ENCODE assay signal across 14 mouse cellular contexts in genomic region chr15:25270349-25270748, GRCm38 (mm10).
A peak's percentile ranks its signal among the peaks of the same experiment; 100 is the strongest.
DNase-seq lines count a peak whose midpoint lies in the region; ATAC-seq lines count a peak whose summit lies in the region.
"Had no signal": no experiment of that assay in that cellular context is flagged by ENCODE, and none has a peak within 500 bp of the region (broad histone marks: within the 10 kb centered on the region; RNA-seq: fewer than 3 reads in every experiment).

No protein-coding gene starts in this region.

- no peak for ATAC-seq in heart, embryonic 16.5 days (replicated peaks; ENCODE audit: extremely low read depth, insufficient read depth, low FRiP score)

- no peaks in the 10 kb centered on the region for H3K79me2 ChIP-seq in macrophage (ENCODE audit: inconsistent target)

- no peak overlapping the region for H3K27ac ChIP-seq in heart, embryonic 16.5 days (ENCODE audit: low read length)
- peak overlapping the region; percentile 55 for H3K27ac ChIP-seq in macrophage
- H3K27ac ChIP-seq: hindbrain, embryonic 14.5 days; kidney, embryonic 15.5 days; layer of hippocampus, adult 2 months; midbrain, embryonic 12.5 days; stomach, embryonic 15.5 days had no signal

- H3K4me2 ChIP-seq in heart, embryonic 16.5 days (ENCODE audit: low read depth, low read length) = peak overlapping the region; percentile 47
- H3K4me2 ChIP-seq: hindbrain, embryonic 14.5 days; kidney, embryonic 15.5 days; midbrain, embryonic 12.5 days had no signal

- H3K9me3 ChIP-seq in heart, embryonic 16.5 days (replicated peaks; ENCODE audit: control insufficient read depth, low read length) = no peaks in the 10 kb centered on the region
- H3K9me3 ChIP-seq: kidney, embryonic 15.5 days; midbrain, embryonic 12.5 days; stomach, embryonic 15.5 days had no signal

- 54% methylated on average over 10 of the region's 10 CpGs for WGBS in heart, embryonic 16.5 days
- WGBS in macrophage (ENCODE audit: missing documents) = 92% methylated on average over 10 of the region's 10 CpGs

- no peaks in the 10 kb centered on the region for H3K36me3 ChIP-seq in heart, embryonic 16.5 days (ENCODE audit: control insufficient read depth, insufficient read depth)
- H3K36me3 ChIP-seq in macrophage (ENCODE audit: inconsistent target) = no peaks in the 10 kb centered on the region
- H3K36me3 ChIP-seq: kidney, embryonic 15.5 days; midbrain, embryonic 12.5 days; stomach, embryonic 15.5 days had no signal

- H3K9ac ChIP-seq in heart, embryonic 16.5 days (ENCODE audit: low read length) = no peak overlapping the region
- H3K9ac ChIP-seq: hindbrain, embryonic 14.5 days; kidney, embryonic 15.5 days; midbrain, embryonic 12.5 days; stomach, embryonic 15.5 days had no signal

- no peak overlapping the region for H3K4me3 ChIP-seq in heart, embryonic 16.5 days (ENCODE audit: low read length)
- no peak overlapping the region for H3K4me3 ChIP-seq in macrophage (ENCODE audit: inconsistent target)
- H3K4me3 ChIP-seq: kidney, embryonic 15.5 days; layer of hippocampus, adult 2 months; midbrain, embryonic 12.5 days; stomach, embryonic 15.5 days had no signal

- no peaks in the 10 kb centered on the region for H3K4me1 ChIP-seq in heart, embryonic 16.5 days (ENCODE audit: control insufficient read depth, insufficient read depth, low read length)
- H3K4me1 ChIP-seq: midbrain, embryonic 12.5 days had no signal

- no peaks in the 10 kb centered on the region for H3K27me3 ChIP-seq in heart, embryonic 16.5 days (ENCODE audit: control insufficient read depth, insufficient read depth, low read length)
- H3K27me3 ChIP-seq: midbrain, embryonic 12.5 days; Patski; stomach, embryonic 15.5 days had no signal

- no peak for DNase-seq in heart, adult 8-10 months (ENCODE audit: low spot score)
- peak; percentile 7 for DNase-seq in ovary, postnatal 36 days (ENCODE audit: low spot score)
- no peak for DNase-seq in ovary, postnatal 14 days (ENCODE audit: low spot score)
- peak; percentile 21 for DNase-seq in yolk sac, embryonic 10.5 days (ENCODE audit: low spot score)
- no peak for DNase-seq in cerebellum, postnatal 36 days
- DNase-seq: cerebellum, adult 18-20 months had no signal

Comparison
In these comparisons a context has a peak if more than half of its experiments do, and no peak if none do; other contexts are left out.
1. DNase-seq: peak in ovary, postnatal 36 days (single experiment) and yolk sac, embryonic 10.5 days (single experiment); none in heart, adult 8-10 months (single experiment), ovary, postnatal 14 days (single experiment) and cerebellum, postnatal 36 days (0 of 2).